Mouse (Mus musculus) forebrain, embryonic 14.5 days (tissue): ENCODE measurements at regions not wholly inside any gene's neighbourhood (a gene's known extent, or its start where the extent isn't known, plus 50 kb on each side); places are given as distances from the start of the nearest gene placed in this dataset.

Source experiments
- ATAC-seq: fragments of 200-750 bp; cut with Nextera tagmentation; 2 replicates; pipeline ENCODE4 v1.8.0; 2017; ENCODE audit warnings: mild to moderate bottlenecking, moderate library complexity
- DNase-seq: peaks from one replicate; pipeline ENCODE4 v3.0.0-alpha.2; 2015; ENCODE audit warnings: low spot score
- H3K27ac ChIP-seq: fragments of 300-500 bp; sonication (generic); 2 replicates; pipeline ENCODE4 v1.5.1; 2014; ENCODE audit warnings: low read depth, mild to moderate bottlenecking, control low read depth, low read length, moderate library complexity
- H3K27me3 ChIP-seq: fragments of 300-500 bp; sonication (generic); replicated peaks from 2 replicates; pipeline ENCODE4 v1.6.1; 2014; ENCODE audit warnings: low read length, control low read depth, mixed read lengths; ENCODE audit not compliant: control insufficient read depth, insufficient read depth
- H3K36me3 ChIP-seq: fragments of 300-500 bp; sonication (generic); 2 replicates; pipeline ENCODE4 v1.6.1; 2014; ENCODE audit warnings: low read length, control low read depth; ENCODE audit not compliant: control insufficient read depth, insufficient read depth
- H3K4me1 ChIP-seq: fragments of 300-500 bp; sonication (generic); 2 replicates; pipeline ENCODE4 v1.6.1; 2014; ENCODE audit warnings: antibody characterized with exemption, low read length, control low read depth; ENCODE audit not compliant: control insufficient read depth, insufficient read depth
- H3K4me2 ChIP-seq: fragments of 300-500 bp; sonication (generic); 2 replicates; pipeline ENCODE4 v1.6.1; 2014; ENCODE audit warnings: mild to moderate bottlenecking, control low read depth, low read length
- H3K4me3 ChIP-seq: fragments of 300-500 bp; sonication (generic); 2 replicates; pipeline ENCODE4 v1.5.1; 2014; ENCODE audit warnings: low read depth, low read length, control low read depth
- H3K9ac ChIP-seq: fragments of 300-500 bp; sonication (generic); 2 replicates; pipeline ENCODE4 v1.6.1; 2014; ENCODE audit warnings: mild to moderate bottlenecking, low read length, control low read depth, moderate library complexity
- H3K9me3 ChIP-seq: fragments of 300-500 bp; sonication (generic); replicated peaks from 2 replicates; pipeline ENCODE4 v1.6.1; 2016; ENCODE audit warnings: low read length, control low read depth, mixed read lengths; ENCODE audit not compliant: control insufficient read depth
- WGBS: fragments of 180-500 bp; shearing (Covaris S2); extraction: QIAGEN DNeasy Blood & Tissue Kit; methylation state at CpG from one replicate; pipeline ENCODE4 v1.1.7; 2014; 5-methylcytosine and 5-hydroxymethylcytosine counted together

DNA sequence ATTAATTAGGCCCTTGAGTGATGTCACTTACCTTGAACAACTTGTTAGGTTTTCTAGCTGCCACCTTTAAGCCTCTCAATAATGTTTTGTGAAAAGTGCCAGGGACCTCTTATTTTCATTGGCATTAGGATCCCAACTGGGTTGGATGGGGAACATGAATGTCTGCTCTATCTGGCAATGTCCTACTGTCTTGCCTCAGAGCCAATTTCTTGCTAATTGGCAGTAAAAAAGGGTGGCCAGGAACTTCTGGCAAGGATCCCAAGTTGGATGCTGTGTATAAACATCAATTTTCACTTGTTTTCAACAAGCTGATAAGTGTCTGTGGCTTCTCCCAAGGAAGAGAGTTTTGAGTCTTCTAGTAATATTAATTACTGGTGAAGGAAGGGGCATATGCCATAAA lies 118.8 kb upstream of the Tgif2lx1 start:
- no peak overlapping the region for H3K4me3 ChIP-seq
- ATAC-seq (0 out of 2 replicates have a peak, but pooled peaks have one; percentile 38), DNase-seq (peak; percentile 54)
- H3K36me3 ChIP-seq = no peaks in the 10 kb centered on the region
- H3K27ac ChIP-seq = no peak overlapping the region
- H3K9me3 ChIP-seq = no peaks in the 10 kb centered on the region
- no peak overlapping the region for H3K9ac ChIP-seq
- H3K4me2 ChIP-seq = no peak overlapping the region
- no peaks in the 10 kb centered on the region for H3K4me1 ChIP-seq
- H3K27me3 ChIP-seq = no peaks in the 10 kb centered on the region

DNA sequence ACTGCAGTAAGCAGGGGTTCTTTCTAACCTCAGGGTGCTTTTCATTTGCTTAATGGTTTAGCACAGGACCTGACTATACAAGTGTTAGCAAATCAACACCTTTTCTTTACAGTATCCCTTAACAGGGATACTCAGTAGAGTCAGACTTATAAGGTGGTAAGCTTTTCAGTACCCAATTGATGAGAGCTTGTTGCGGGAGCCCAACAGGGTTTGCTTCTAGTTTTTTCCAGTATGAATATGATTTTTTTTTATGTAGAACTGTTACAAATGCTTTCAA lies 115.7 kb upstream of the Tgif2lx1 start:
- no peak overlapping the region for H3K9ac ChIP-seq
- H3K27ac ChIP-seq = no peak overlapping the region
- H3K9me3 ChIP-seq = no peaks in the 10 kb centered on the region
- no peak overlapping the region for H3K4me3 ChIP-seq
- H3K4me2 ChIP-seq = no peak overlapping the region
- 47% methylated on average over 1 of the region's 1 CpGs for WGBS
- no peak; the same call in 1 of the 2 replicates for ATAC-seq
- H3K27me3 ChIP-seq = no peaks in the 10 kb centered on the region
- DNase-seq = no peak
- no peaks in the 10 kb centered on the region for H3K4me1 ChIP-seq
- H3K36me3 ChIP-seq = no peaks in the 10 kb centered on the region

DNA sequence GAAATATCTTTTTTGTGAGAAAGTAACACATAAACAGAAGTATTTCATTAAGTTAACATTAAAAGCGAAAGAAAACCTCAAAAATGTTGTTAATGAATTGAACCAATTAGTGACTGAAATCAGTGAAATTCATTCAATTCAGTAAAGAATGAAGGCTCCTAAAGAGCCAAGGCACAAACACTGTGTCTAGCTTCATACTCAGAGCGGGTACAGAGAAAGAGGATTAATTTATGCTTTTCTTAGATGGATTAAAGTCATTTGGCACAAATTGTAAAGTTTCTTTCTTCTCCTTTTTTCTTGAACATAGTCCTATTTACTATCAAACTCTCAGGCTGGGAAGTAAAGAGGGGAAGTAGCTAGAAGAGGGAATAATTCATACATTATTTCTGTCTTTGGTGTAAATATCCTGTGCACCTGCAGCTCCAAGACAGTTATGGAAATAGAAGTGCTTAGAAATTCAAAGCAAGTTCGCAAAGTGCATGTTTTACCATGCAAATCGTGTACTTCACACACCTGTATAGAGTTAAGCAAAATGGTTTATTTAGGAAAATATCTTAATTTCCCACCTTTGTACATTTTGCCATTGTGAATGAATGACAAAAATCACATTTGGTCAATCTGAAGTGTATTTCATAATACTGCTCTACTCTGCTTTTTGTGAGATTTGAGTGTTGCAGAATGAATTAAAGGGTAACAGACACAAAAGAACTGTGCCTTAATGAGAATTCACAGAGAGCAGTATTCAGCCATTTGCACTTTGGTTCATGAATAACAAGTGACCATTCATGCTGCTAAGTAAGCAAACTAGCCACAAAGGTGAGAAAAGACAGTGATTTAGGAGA lies 115.2 kb upstream of the Tgif2lx1 start:
- H3K9ac ChIP-seq = no peak overlapping the region
- H3K9me3 ChIP-seq = no peaks in the 10 kb centered on the region
- ATAC-seq = peak; percentile 84
- H3K4me3 ChIP-seq = no peak overlapping the region
- no peak overlapping the region for H3K4me2 ChIP-seq
- H3K36me3 ChIP-seq = no peaks in the 10 kb centered on the region
- H3K27ac ChIP-seq = no peak overlapping the region
- no peaks in the 10 kb centered on the region for H3K27me3 ChIP-seq
- no peaks in the 10 kb centered on the region for H3K4me1 ChIP-seq
- DNase-seq = peak; percentile 62
- 32% methylated on average over 4 of the region's 4 CpGs for WGBS
